In genomic region chr7:118698882-118699281, GRCm38 (mm10) we compare ENCODE assay signal across 22 mouse cellular contexts. TPM values are rescaled to one million over a fixed set of nuclear protein-coding genes. Genes with fewer than 3 reads are reported as not detected.
DNase-seq lines count a peak whose midpoint lies in the region; ATAC-seq and TF ChIP-seq lines count a peak whose summit lies in the region.
"Had no signal": no experiment of that assay in that cellular context is flagged by ENCODE, and none has a peak within 500 bp of the region (broad histone marks: within the 10 kb centered on the region; RNA-seq: fewer than 3 reads in every experiment).

No protein-coding gene starts in this region.

- no peak for TF ChIP-seq POLR2A in heart, adult 2 months (IDR thresholded peaks at IDR 0.05; ENCODE audit: insufficient read depth, low read depth, low read length)

- ATAC-seq in liver, embryonic 14.5 days (ENCODE audit: insufficient read depth), result peak; percentile 44; the same call in 1 of the 2 replicates
- peak; percentile 18; the same call in 1 of the 2 replicates for ATAC-seq in stomach, postnatal 0 days (ENCODE audit: low FRiP score, low TSS enrichment)
- ATAC-seq in midbrain, embryonic 13.5 days, result no peak
- ATAC-seq: forebrain, embryonic 16.5 days; hindbrain, embryonic 16.5 days; midbrain, embryonic 15.5 days had no signal

- no peaks in the 10 kb centered on the region for H3K9me3 ChIP-seq in liver, embryonic 14.5 days (ENCODE audit: control insufficient read depth, low read length)
- H3K9me3 ChIP-seq in stomach, postnatal 0 days (ENCODE audit: control insufficient read depth, low read length), result no peaks in the 10 kb centered on the region
- H3K9me3 ChIP-seq in midbrain, embryonic 13.5 days, result no peaks in the 10 kb centered on the region
- H3K9me3 ChIP-seq: embryonic facial prominence, embryonic 15.5 days; limb, embryonic 12.5 days; lung, embryonic 15.5 days; megakaryocyte, embryonic 14.5 days; midbrain, embryonic 15.5 days; neural tube, embryonic 15.5 days had no signal

- no peak for TF ChIP-seq CTCF in heart, adult 2 months (IDR thresholded peaks at IDR 0.05)
- no peak for TF ChIP-seq CTCF in liver, embryonic 14.5 days (IDR thresholded peaks at IDR 0.05; ENCODE audit: low read depth)
- TF ChIP-seq CTCF in stomach, postnatal 0 days (IDR thresholded peaks at IDR 0.05; ENCODE audit: low read depth), result no peak

- DNase-seq in heart, adult 11 months, result peak; percentile 77
- no peak for DNase-seq in heart, adult 2 months
- DNase-seq in adipocyte (ENCODE audit: low spot score), result peak; percentile 66
- DNase-seq in liver, embryonic 14.5 days (ENCODE audit: low read depth in 3 of 3, low spot score in 3 of 3), result peak in 1 of 3 experiments; percentile 16
- DNase-seq in stomach, postnatal 0 days (ENCODE audit: low spot score), result no peak
- DNase-seq in cerebellum, postnatal 14 days, result no peak
- DNase-seq: adrenal gland, postnatal 14 days; cerebellum, adult 11 months; cerebellum, postnatal 25 days; embryo, embryonic 11 days; kidney, adult 18-20 months; right cerebral cortex, postnatal 4 days had no signal

- TF ChIP-seq EP300 in heart, adult 2 months (IDR thresholded peaks at IDR 0.05; ENCODE audit: insufficient read depth, low read depth, low read length), result no peak
- no peak for TF ChIP-seq EP300 in liver, embryonic 14.5 days (IDR thresholded peaks at IDR 0.05; ENCODE audit: low read depth)
- no peak for TF ChIP-seq EP300 in stomach, postnatal 0 days (optimal IDR thresholded peaks at IDR 0.05)

- intact Hi-C loops in heart, adult 2 months (cut with DNase I), result no loop called here

- WGBS in heart, adult 2 months, result 84% methylated on average over 9 of the region's 9 CpGs
- WGBS in liver, embryonic 14.5 days (ENCODE audit: insufficient replicate concordance), result 68% methylated on average over 9 of the region's 9 CpGs
- 65% methylated on average over 9 of the region's 9 CpGs for WGBS in stomach, postnatal 0 days
- 95% methylated on average over 9 of the region's 9 CpGs for WGBS in midbrain, embryonic 13.5 days

- H3K9ac ChIP-seq in heart, adult 2 months (ENCODE audit: low read depth, low read length), result no peak overlapping the region
- H3K9ac ChIP-seq in liver, embryonic 14.5 days (replicated peaks), result no peak overlapping the region
- H3K9ac ChIP-seq in stomach, postnatal 0 days (ENCODE audit: low read length), result no peak overlapping the region
- no peak overlapping the region for H3K9ac ChIP-seq in midbrain, embryonic 13.5 days (replicated peaks)
- H3K9ac ChIP-seq: embryonic facial prominence, embryonic 15.5 days; limb, embryonic 12.5 days; lung, embryonic 15.5 days; midbrain, embryonic 15.5 days; neural tube, embryonic 15.5 days had no signal

- H3K79me2 ChIP-seq in heart, adult 2 months (replicated peaks; ENCODE audit: control insufficient read depth, insufficient read depth, low read length), result 0 out of 2 replicates have a peak, but pooled peaks cover 2% of the 10 kb centered on the region

- H3K4me2 ChIP-seq in liver, embryonic 14.5 days (ENCODE audit: low read depth), result peak overlapping the region; percentile 28
- H3K4me2 ChIP-seq in stomach, postnatal 0 days (replicated peaks; ENCODE audit: low read depth), result no peak overlapping the region
- no peak overlapping the region for H3K4me2 ChIP-seq in midbrain, embryonic 13.5 days (replicated peaks)
- H3K4me2 ChIP-seq: embryonic facial prominence, embryonic 15.5 days; limb, embryonic 12.5 days; lung, embryonic 15.5 days; midbrain, embryonic 15.5 days; neural tube, embryonic 15.5 days had no signal

- no peaks in the 10 kb centered on the region for H3K27me3 ChIP-seq in heart, adult 2 months (ENCODE audit: control insufficient read depth, insufficient read depth, low read length)
- no peaks in the 10 kb centered on the region for H3K27me3 ChIP-seq in liver, embryonic 14.5 days (ENCODE audit: control insufficient read depth, insufficient read depth, low read length)
- no peaks in the 10 kb centered on the region for H3K27me3 ChIP-seq in stomach, postnatal 0 days (ENCODE audit: control insufficient read depth, insufficient read depth, low read length)
- H3K27me3 ChIP-seq in midbrain, embryonic 13.5 days, result no peaks in the 10 kb centered on the region
- H3K27me3 ChIP-seq: embryonic facial prominence, embryonic 15.5 days; limb, embryonic 12.5 days; lung, embryonic 15.5 days; megakaryocyte, embryonic 14.5 days; midbrain, embryonic 15.5 days; neural tube, embryonic 15.5 days had no signal

- H3K4me1 ChIP-seq in heart, adult 2 months (ENCODE audit: control insufficient read depth, insufficient read depth, low read length), result no peaks in the 10 kb centered on the region
- peaks cover 3 to 12% of the 10 kb centered on the region in 2 experiments for H3K4me1 ChIP-seq in liver, embryonic 14.5 days (replicated peaks; ENCODE audit: control insufficient read depth in 2 of 2, insufficient read depth in 2 of 2, low read length in 1 of 2)
- H3K4me1 ChIP-seq in stomach, postnatal 0 days (replicated peaks; ENCODE audit: control insufficient read depth, insufficient read depth), result no peaks in the 10 kb centered on the region
- H3K4me1 ChIP-seq in midbrain, embryonic 13.5 days (replicated peaks), result peaks cover 19% of the 10 kb centered on the region

- H3K4me3 ChIP-seq in heart, adult 2 months, result no peak overlapping the region
- H3K4me3 ChIP-seq in liver, embryonic 14.5 days (ENCODE audit: insufficient read depth in 1 of 2, low read depth in 2 of 2, low read length in 2 of 2), result no peak overlapping the region
- no peak overlapping the region for H3K4me3 ChIP-seq in stomach, postnatal 0 days (ENCODE audit: low read depth, low read length)
- H3K4me3 ChIP-seq in midbrain, embryonic 13.5 days (replicated peaks), result no peak overlapping the region
- H3K4me3 ChIP-seq: embryonic facial prominence, embryonic 15.5 days; limb, embryonic 12.5 days; lung, embryonic 15.5 days; megakaryocyte, embryonic 14.5 days; midbrain, embryonic 15.5 days; neural tube, embryonic 15.5 days had no signal

- H3K27ac ChIP-seq in heart, adult 2 months, result no peak overlapping the region
- H3K27ac ChIP-seq in liver, embryonic 14.5 days, result no peak overlapping the region
- H3K27ac ChIP-seq in stomach, postnatal 0 days (replicated peaks), result no peak overlapping the region
- H3K27ac ChIP-seq in midbrain, embryonic 13.5 days, result no peak overlapping the region
- H3K27ac ChIP-seq: embryonic facial prominence, embryonic 15.5 days; kidney, postnatal 0 days; limb, embryonic 12.5 days; lung, embryonic 15.5 days; midbrain, embryonic 15.5 days; neural tube, embryonic 15.5 days had no signal

- no peaks in the 10 kb centered on the region; the same call in 1 of the 2 replicates for H3K36me3 ChIP-seq in heart, adult 2 months (ENCODE audit: control insufficient read depth, insufficient read depth, low read length)
- peaks cover 38% of the 10 kb centered on the region for H3K36me3 ChIP-seq in liver, embryonic 14.5 days (replicated peaks; ENCODE audit: control insufficient read depth, insufficient read depth, low read depth)
- H3K36me3 ChIP-seq in stomach, postnatal 0 days (ENCODE audit: control insufficient read depth, insufficient read depth, low read length), result peaks cover 3% of the 10 kb centered on the region; the same call in 1 of the 2 replicates
- H3K36me3 ChIP-seq in midbrain, embryonic 13.5 days, result peaks cover 55% of the 10 kb centered on the region

RNA-seq across cellular contexts. Expression of gene Gde1, which starts 6.7 kb away (rescaled TPM):
- total RNA-seq in heart, adult 2 months (2021), result 10 to 100 TPM; 30.2 to 34.5 TPM
- 54.9 and 62.8 TPM in 2 replicates for polyA plus RNA-seq in heart, adult 2 months (2012; rRNA removed)
- 25.1 and 27.5 TPM in 2 replicates for polyA plus RNA-seq in liver, embryonic 14.5 days (2012; rRNA removed)
- polyA plus RNA-seq in liver, embryonic 14.5 days (2014; fragmentation: Nextera tagmentation; extraction: Ambion mirVana), result 46.3 and 46.9 TPM in 2 replicates
- 204 and 212 TPM in 2 replicates for polyA plus RNA-seq in stomach, postnatal 0 days (2015; fragmentation: Nextera tagmentation; extraction: Ambion mirVana)
- 138 and 140 TPM in 2 replicates for polyA plus RNA-seq in midbrain, embryonic 13.5 days (2015; fragmentation: Nextera tagmentation; extraction: Ambion mirVana)

RNA-seq across cellular contexts. Expression of gene Ccp110, which starts 13.5 kb away (rescaled TPM):
- 1 to 10 TPM; 1.5 to 1.6 TPM for total RNA-seq in heart, adult 2 months (2021)
- polyA plus RNA-seq in heart, adult 2 months (2012; rRNA removed), result 1.4 and 2.0 TPM in 2 replicates
- polyA plus RNA-seq in liver, embryonic 14.5 days (2012; rRNA removed), result 8.6 and 13.8 TPM in 2 replicates
- 4.2 and 5.2 TPM in 2 replicates for polyA plus RNA-seq in liver, embryonic 14.5 days (2014; fragmentation: Nextera tagmentation; extraction: Ambion mirVana)
- polyA plus RNA-seq in stomach, postnatal 0 days (2015; fragmentation: Nextera tagmentation; extraction: Ambion mirVana), result 2.6 and 2.7 TPM in 2 replicates
- polyA plus RNA-seq in midbrain, embryonic 13.5 days (2015; fragmentation: Nextera tagmentation; extraction: Ambion mirVana), result 35.9 and 37.4 TPM in 2 replicates

RNA-seq across cellular contexts. Expression of gene Vps35l, which starts 41.1 kb away (rescaled TPM):
- total RNA-seq in heart, adult 2 months (2021), result 10 to 100 TPM; 21.0 to 21.7 TPM
- 26.5 and 30.2 TPM in 2 replicates for polyA plus RNA-seq in heart, adult 2 months (2012; rRNA removed)
- 26.1 and 31.1 TPM in 2 replicates for polyA plus RNA-seq in liver, embryonic 14.5 days (2012; rRNA removed)
- 32.0 and 33.2 TPM in 2 replicates for polyA plus RNA-seq in liver, embryonic 14.5 days (2014; fragmentation: Nextera tagmentation; extraction: Ambion mirVana)
- polyA plus RNA-seq in stomach, postnatal 0 days (2015; fragmentation: Nextera tagmentation; extraction: Ambion mirVana), result 31.2 and 32.7 TPM in 2 replicates
- polyA plus RNA-seq in midbrain, embryonic 13.5 days (2015; fragmentation: Nextera tagmentation; extraction: Ambion mirVana), result 94.0 and 97.5 TPM in 2 replicates

Comparison
In these comparisons a context has a peak if more than half of its experiments do, and no peak if none do; other contexts are left out.
1. DNase-seq: peak in heart, adult 11 months (single experiment) and adipocyte (single experiment); none in heart, adult 2 months (0 of 2), stomach, postnatal 0 days (single experiment) and cerebellum, postnatal 14 days (0 of 2).